Mouse (Mus musculus): Measurements from ENCODE around the gene Dnah8.
A peak's percentile ranks its signal among the peaks of the same experiment; 100 is the strongest.

DNA sequence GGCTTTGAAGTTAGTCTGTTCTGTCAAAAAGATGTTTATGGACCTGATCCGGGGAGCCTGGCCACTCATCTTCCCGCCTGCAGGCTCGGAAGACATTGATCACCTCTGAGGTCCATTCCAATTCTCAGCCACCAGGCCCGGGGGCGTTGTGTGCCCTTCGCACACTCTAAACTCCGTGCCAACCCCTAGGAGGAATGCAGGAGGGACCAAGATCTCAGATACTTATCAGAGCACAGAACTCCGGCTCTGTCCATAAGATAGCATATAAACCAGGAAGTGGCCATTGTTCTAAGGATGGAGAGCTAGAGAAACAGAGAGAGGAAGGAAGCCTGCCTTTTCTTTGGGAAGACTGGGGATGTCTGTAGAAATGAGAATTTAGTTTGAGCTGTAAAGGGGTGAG, 259.4 kb downstream of the Dnah8 start:
- TF ChIP-seq CTCF (IDR thresholded peaks at IDR 0.05) (peak; percentile 22), EP300 (IDR thresholded peaks at IDR 0.05) (peak; percentile 77)
